Mouse (Mus musculus) intestine, postnatal 0 days (tissue): ENCODE measurements at regions not wholly inside any gene's neighbourhood (a gene's known extent, or its start where the extent isn't known, plus 50 kb on each side); places are given as distances from the start of the nearest gene placed in this dataset.
"Not testable (repeated sequence)": the region's sequence is repeated elsewhere in the genome, so short reads cannot be mapped to it uniquely, and the experiment has no call there.

Experiments
- ATAC-seq: fragments of 200-750 bp; cut with Nextera tagmentation; 2 replicates; pipeline ENCODE4 v1.8.0; 2017; ENCODE audit warnings: mild to moderate bottlenecking, moderate TSS enrichment, moderate library complexity
- H3K27ac ChIP-seq: fragments of 300-500 bp; sonication (generic); 2 replicates; pipeline ENCODE4 v1.5.1; 2014; ENCODE audit warnings: mild to moderate bottlenecking, low read depth, low read length, moderate library complexity
- H3K27me3 ChIP-seq: fragments of 300-500 bp; sonication (generic); replicated peaks from 2 replicates; pipeline ENCODE4 v1.6.1; 2014; ENCODE audit warnings: low read length, mixed read lengths; ENCODE audit not compliant: control insufficient read depth, insufficient read depth
- H3K36me3 ChIP-seq: fragments of 300-500 bp; sonication (generic); 2 replicates; pipeline ENCODE4 v1.6.1; 2014; ENCODE audit warnings: mild to moderate bottlenecking, moderate library complexity; ENCODE audit not compliant: control insufficient read depth, insufficient read depth
- H3K4me1 ChIP-seq: fragments of 300-500 bp; sonication (generic); replicated peaks from 2 replicates; pipeline ENCODE4 v1.6.1; 2014; ENCODE audit warnings: antibody characterized with exemption, low read length, mixed read lengths; ENCODE audit not compliant: control insufficient read depth, insufficient read depth
- H3K4me2 ChIP-seq: fragments of 300-500 bp; sonication (generic); replicated peaks from 2 replicates; pipeline ENCODE4 v1.6.1; 2014; ENCODE audit warnings: low read depth, mild to moderate bottlenecking, moderate library complexity
- H3K4me3 ChIP-seq: fragments of 300-500 bp; sonication (generic); 2 replicates; pipeline ENCODE4 v1.5.1; 2014; ENCODE audit warnings: low read depth, low read length
- H3K9ac ChIP-seq: fragments of 300-500 bp; sonication (generic); 2 replicates; pipeline ENCODE4 v1.6.1; 2014; ENCODE audit warnings: mild to moderate bottlenecking, low read depth, low read length
- H3K9me3 ChIP-seq: fragments of 300-500 bp; sonication (generic); 2 replicates; pipeline ENCODE4 v1.6.1; 2016; ENCODE audit warnings: mixed run types; ENCODE audit not compliant: control insufficient read depth
- CTCF ChIP-seq: sonication (generic); IDR thresholded peaks from 2 replicates; pipeline ENCODE4 v1.5.1; 2016; ENCODE audit warnings: low read depth, mild to moderate bottlenecking, control low read depth, antibody characterized with exemption, moderate library complexity
- WGBS: fragments of 180-500 bp; shearing (Covaris S2); extraction: QIAGEN DNeasy Blood & Tissue Kit; methylation state at CpG from one replicate; pipeline ENCODE4 v1.1.7; 2014; 5-methylcytosine and 5-hydroxymethylcytosine counted together

DNA sequence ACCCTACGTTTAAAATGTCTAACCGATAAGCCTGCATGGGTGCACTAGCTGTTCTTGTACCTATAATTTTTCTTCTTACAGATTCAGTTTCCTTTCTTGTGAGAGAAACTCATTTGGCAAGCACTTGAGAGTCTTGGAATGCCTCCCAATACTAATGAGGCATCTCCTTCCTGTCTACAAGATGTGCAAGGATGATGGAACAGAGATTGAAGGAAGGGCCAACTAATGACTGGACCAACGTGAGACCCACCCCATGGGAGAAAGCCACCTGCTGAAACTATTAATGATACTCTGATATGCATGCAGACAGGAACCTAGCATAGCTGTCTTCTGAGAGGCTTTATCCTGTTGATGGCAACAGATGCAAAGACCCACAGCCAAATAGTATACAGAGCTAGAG, 179.9 kb upstream of the Slitrk6 start:
- Histone ChIP-seq H3K4me3 (no peak overlapping the region), H3K27me3 (no peaks in the 10 kb centered on the region), H3K9me3 (no peaks in the 10 kb centered on the region), H3K36me3 (no peaks in the 10 kb centered on the region), H3K4me1 (no peaks in the 10 kb centered on the region), H3K9ac (no peak overlapping the region), H3K27ac (no peak overlapping the region), H3K4me2 (no peak overlapping the region)
- 79% methylated on average over 3 of the region's 3 CpGs for whole genome bisulfite sequencing
- TF ChIP-seq CTCF = no peak
- ATAC-seq = no peak

DNA sequence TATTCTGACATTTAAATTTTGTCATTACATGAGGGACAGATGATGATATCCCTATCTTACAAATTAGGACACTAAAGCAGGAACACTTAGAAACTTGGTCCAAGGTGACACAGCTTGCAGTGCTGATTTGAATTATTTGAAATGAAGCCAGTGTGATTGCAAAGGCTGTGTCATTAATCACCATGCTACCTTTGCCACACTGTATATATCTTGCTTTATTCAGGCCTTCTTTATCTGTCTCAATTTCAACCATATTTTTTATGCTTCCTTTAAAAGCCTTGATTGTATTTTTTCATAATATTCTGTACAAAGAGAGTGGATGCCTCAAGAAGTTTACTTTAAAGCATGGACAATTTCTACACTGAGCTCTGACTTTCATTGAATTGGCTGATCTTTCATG, 167.0 kb upstream of the Slitrk6 start:
- Histone ChIP-seq H3K36me3 (no peaks in the 10 kb centered on the region), H3K27me3 (no peaks in the 10 kb centered on the region), H3K27ac (no peak overlapping the region), H3K4me2 (no peak overlapping the region), H3K4me3 (no peak overlapping the region), H3K4me1 (no peaks in the 10 kb centered on the region), H3K9me3 (no peaks in the 10 kb centered on the region), H3K9ac (no peak overlapping the region)
- TF ChIP-seq CTCF = no peak
- no peak for ATAC-seq

DNA sequence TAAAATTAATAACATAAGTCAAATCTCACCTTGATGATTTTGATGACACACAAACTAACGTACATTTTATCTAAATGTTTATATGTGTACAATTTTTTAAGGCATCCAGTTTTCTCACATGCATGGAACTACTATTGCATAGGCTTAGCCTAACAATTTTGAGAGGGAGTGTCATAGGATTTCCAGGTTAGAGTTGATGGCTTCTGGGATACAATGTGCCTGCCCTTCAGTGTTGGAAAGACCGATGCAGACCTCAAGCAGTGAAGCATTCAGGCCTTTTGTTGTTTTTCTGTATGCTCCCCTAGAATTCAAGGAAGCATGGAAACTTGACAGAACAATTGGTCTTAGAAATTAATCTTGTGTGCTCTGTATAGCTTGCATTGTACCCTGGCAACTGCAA, 158.4 kb upstream of the Slitrk6 start:
- Histone ChIP-seq H3K9ac (no peak overlapping the region), H3K4me3 (no peak overlapping the region), H3K9me3 (no peaks in the 10 kb centered on the region), H3K4me2 (no peak overlapping the region), H3K36me3 (no peaks in the 10 kb centered on the region), H3K27ac (no peak overlapping the region), H3K27me3 (no peaks in the 10 kb centered on the region), H3K4me1 (no peaks in the 10 kb centered on the region)
- no peak for ATAC-seq
- no peak for TF ChIP-seq CTCF
- WGBS = 82% methylated on average over 2 of the region's 2 CpGs

DNA sequence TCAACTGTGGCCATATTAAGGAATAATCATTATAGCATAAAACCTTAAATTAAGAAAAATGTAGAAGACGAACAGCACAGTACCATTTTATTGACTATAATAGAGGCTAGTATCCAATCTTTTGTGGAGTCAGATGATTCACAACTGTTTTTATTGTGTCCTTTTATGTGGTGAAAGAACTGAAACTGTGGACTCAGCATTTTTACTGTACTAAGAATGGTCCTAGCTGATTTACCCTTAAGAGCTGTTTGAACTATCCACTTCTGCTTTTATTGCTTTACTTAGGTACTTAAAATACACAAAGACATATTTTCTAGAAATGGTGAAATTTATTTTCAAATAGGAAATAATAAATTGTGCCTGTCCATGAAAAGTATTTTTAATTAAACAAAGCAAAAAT, 137.9 kb upstream of the Slitrk6 start:
- no peaks in the 10 kb centered on the region for H3K36me3 ChIP-seq
- WGBS = 85% methylated on average over 1 of the region's 1 CpGs

DNA sequence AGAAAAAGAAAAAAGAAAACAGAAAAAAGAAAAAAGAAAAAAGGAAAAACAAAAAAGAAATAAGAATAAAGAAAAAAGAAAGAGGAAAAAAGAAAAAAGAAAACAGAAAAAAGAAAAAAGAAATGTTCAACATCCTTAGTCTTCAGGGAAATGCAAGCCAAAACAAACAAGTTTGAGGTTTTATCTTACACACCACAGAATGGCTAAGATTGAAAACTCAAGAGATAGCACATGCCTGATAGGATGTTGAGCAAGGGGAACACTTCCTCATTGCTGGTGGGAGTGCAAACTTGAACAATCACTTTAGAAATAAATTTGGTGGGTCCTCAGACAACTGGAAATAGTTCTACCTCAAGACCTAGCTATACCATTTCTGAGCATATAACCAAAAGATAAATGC, 116.4 kb upstream of the Slitrk6 start:
- no peak overlapping the region for H3K4me3 ChIP-seq
- no peak for ATAC-seq
- H3K27me3 ChIP-seq = no peaks in the 10 kb centered on the region
- H3K4me2 ChIP-seq = no peak overlapping the region
- no peak overlapping the region for H3K9ac ChIP-seq
- no peaks in the 10 kb centered on the region for H3K9me3 ChIP-seq
- no peak for TF ChIP-seq CTCF
- no peak overlapping the region for H3K27ac ChIP-seq
- H3K36me3 ChIP-seq = no peaks in the 10 kb centered on the region
- no peaks in the 10 kb centered on the region for H3K4me1 ChIP-seq

More for the DNA sequence above, 137.9 kb upstream of the Slitrk6 start:
- Histone ChIP-seq H3K27ac (no peak overlapping the region), H3K27me3 (no peaks in the 10 kb centered on the region), H3K4me1 (no peaks in the 10 kb centered on the region), H3K4me2 (no peak overlapping the region), H3K9me3 (no peaks in the 10 kb centered on the region), H3K9ac (no peak overlapping the region), H3K4me3 (no peak overlapping the region)
- ATAC-seq = no peak
- no peak for TF ChIP-seq CTCF

DNA sequence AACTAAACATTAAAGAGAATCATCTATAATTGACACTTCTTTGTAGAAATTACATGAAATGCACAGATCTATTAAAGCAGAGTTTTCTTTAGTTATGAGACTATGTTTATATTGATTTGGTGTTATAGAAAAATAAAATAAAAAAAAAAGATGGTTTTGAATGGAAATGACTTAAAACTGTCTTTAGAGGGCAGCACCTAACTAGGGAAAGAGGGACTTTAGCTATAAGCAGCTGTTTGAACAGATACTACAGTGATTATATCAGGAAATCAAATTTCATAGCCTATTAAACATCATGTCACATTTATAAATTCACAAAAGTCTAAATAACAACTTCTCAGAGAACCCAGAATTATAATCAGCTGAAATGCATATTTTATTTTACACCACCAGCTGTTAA, 69.7 kb upstream of the Slitrk6 start:
- Histone ChIP-seq H3K4me1 (no peaks in the 10 kb centered on the region), H3K27me3 (no peaks in the 10 kb centered on the region), H3K9ac (no peak overlapping the region), H3K9me3 (no peaks in the 10 kb centered on the region), H3K4me2 (no peak overlapping the region), H3K36me3 (no peaks in the 10 kb centered on the region), H3K27ac (no peak overlapping the region), H3K4me3 (no peak overlapping the region)
- no peak for ATAC-seq
- TF ChIP-seq CTCF = peak; percentile 46

DNA sequence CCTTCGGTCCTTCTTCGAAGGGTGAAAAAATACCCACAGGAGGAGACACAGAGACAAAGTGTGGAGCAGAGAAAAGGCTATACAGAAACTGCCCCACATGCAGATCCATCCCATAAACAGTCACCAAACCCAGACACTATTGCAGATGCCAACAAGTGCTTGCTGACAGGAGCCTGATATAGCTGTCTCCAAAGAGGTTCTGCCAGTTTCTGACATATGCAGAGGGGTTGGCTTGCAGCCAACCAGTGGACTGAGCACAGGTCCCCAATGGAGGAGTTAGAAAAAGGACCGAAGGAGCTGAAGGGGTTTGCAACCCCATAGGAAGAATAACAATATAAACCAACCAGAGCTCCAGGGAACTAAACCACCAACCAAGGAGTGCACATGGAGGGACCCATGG, 67.2 kb upstream of the Slitrk6 start:
- H3K9ac ChIP-seq, H3K4me2 ChIP-seq, H3K36me3 ChIP-seq, H3K27ac ChIP-seq, H3K4me1 ChIP-seq, H3K9me3 ChIP-seq, ATAC-seq, H3K27me3 ChIP-seq, H3K4me3 ChIP-seq: not testable (repeated sequence)
- WGBS = 79% methylated on average over 3 of the region's 3 CpGs
